Mouse (Mus musculus) C2C12 (cell line): ENCODE measurements around the gene Tnfrsf14.

Experiments used
- CTCF ChIP-seq: IDR thresholded peaks from one replicate; pipeline ENCODE4 v1.5.1; 2011; ENCODE audit not compliant: control insufficient read depth, insufficient read depth, insufficient read length
- FOSL1 ChIP-seq: IDR thresholded peaks from one replicate; pipeline ENCODE4 v1.8.0; 2011; ENCODE audit warnings: mild to moderate bottlenecking, low read length; ENCODE audit not compliant: poor library complexity, insufficient read depth, severe bottlenecking
- MAX ChIP-seq: IDR thresholded peaks from one replicate; pipeline ENCODE4 v1.6.1; 2011; ENCODE audit warnings: mild to moderate bottlenecking, control low read depth
- USF1 ChIP-seq: IDR thresholded peaks from one replicate; pipeline ENCODE4 v1.6.1; 2011; ENCODE audit warnings: low read depth, mild to moderate bottlenecking, control low read depth, moderate library complexity

GRCm38 (mm10) chr4:154949589-154949982, 21.2 kb upstream of the Tnfrsf14 start:
- no peak for TF ChIP-seq CTCF
- TF ChIP-seq MAX, result no peak
- TF ChIP-seq USF1, result no peak
- no peak for TF ChIP-seq FOSL1
